ENCODE assay signal across 1 mouse cellular context in the genomic region with DNA sequence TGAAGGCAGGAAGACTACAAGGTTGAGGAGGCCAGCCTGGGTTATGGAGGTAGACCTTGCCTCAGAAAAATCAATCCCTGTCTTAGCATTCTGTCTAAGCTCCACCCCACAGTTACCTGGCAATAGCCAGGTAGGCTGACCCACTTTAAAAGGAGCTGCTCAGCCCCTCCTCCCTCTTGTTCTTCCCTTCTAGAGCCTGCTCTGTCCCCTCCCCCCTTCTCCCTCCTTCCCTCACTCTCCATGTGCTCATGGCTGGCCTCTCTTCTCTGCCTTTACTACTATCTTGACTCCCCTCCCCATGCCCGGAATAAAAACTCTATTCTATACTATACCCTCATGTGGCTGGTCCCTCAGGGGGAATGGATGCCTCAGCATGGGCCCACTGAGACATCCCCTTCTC.
TF ChIP-seq lines count a peak whose summit lies in the region.

No protein-coding gene starts in this region.

TF ChIP-seq in CH12.LX, 34 proteins besides CTCF, POLR2A, EP300 and RAD21 (continued from another document):
- TF ChIP-seq ZNF384 (IDR thresholded peaks at IDR 0.05; ENCODE audit: low read depth, low read length) (no peak), SMC3 (IDR thresholded peaks at IDR 0.05; ENCODE audit: low read depth, low read length) (no peak), HCFC1 (IDR thresholded peaks at IDR 0.05; ENCODE audit: low read depth, low read length) (no peak), JUN (IDR thresholded peaks at IDR 0.05; ENCODE audit: insufficient read depth, low read depth, low read length) (no peak), CHD2 (IDR thresholded peaks at IDR 0.05; ENCODE audit: low read length) (no peak)
